Mouse (Mus musculus) MEL (cell line): ENCODE measurements around the gene Leng8. TPM values are rescaled to one million over a fixed set of nuclear protein-coding genes. Genes with fewer than 3 reads are reported as not detected.
A peak's percentile ranks its signal among the peaks of the same experiment; 100 is the strongest.

ENCODE experiments used
- DNase-seq: peaks from one replicate; pipeline ENCODE4 v3.0.0; 2011; ENCODE audit warnings: low read depth, low spot score
- H3K27ac ChIP-seq: 2 replicates; pipeline ENCODE4 v1.5.1; 2012; ENCODE audit warnings: low read depth, mild to moderate bottlenecking, control low read depth, low read length, moderate library complexity; ENCODE audit not compliant: control insufficient read depth
- H3K27me3 ChIP-seq, 2 experiments: fragments of 150-350 bp in 1 of 2; sonication (generic) in 1 of 2; 2 replicates each; pipeline ENCODE4 v1.6.1; 2012; ENCODE audit warnings: low read length in 2 of 2, mild to moderate bottlenecking in 2 of 2, improper control_type of control experiment in 1 of 2, moderate library complexity in 1 of 2; ENCODE audit not compliant: insufficient read depth in 2 of 2, control insufficient read depth in 1 of 2
- H3K36me3 ChIP-seq, 2 experiments: 2 replicates each; pipeline ENCODE4 v1.6.1; 2012 to 2014; ENCODE audit warnings: low read length in 2 of 2, improper control_type of control experiment in 1 of 2, inconsistent platforms in 1 of 2, mild to moderate bottlenecking in 1 of 2; ENCODE audit not compliant: insufficient read depth in 2 of 2, control insufficient read depth in 1 of 2
- H3K4me1 ChIP-seq, 2 experiments: fragments of 150-350 bp in 1 of 2; sonication (generic) in 1 of 2; 2 replicates each; pipeline ENCODE4 v1.6.1; 2012; ENCODE audit warnings: low read length in 2 of 2, improper control_type of control experiment in 1 of 2, mild to moderate bottlenecking in 1 of 2; ENCODE audit not compliant: insufficient read depth in 2 of 2, control insufficient read depth in 1 of 2
- H3K4me3 ChIP-seq, 2 experiments: fragments of 150-350 bp in 1 of 2; sonication (generic) in 1 of 2; 2 replicates each; pipeline ENCODE4 v1.5.1; 2012; ENCODE audit warnings: low read depth in 2 of 2, low read length in 2 of 2, mild to moderate bottlenecking in 2 of 2, moderate library complexity in 2 of 2, control low read depth in 1 of 2, improper control_type of control experiment in 1 of 2; ENCODE audit not compliant: control insufficient read depth in 1 of 2, insufficient read depth in 1 of 2
- H3K79me2 ChIP-seq: 2 replicates; pipeline ENCODE4 v1.6.1; 2012; ENCODE audit warnings: mild to moderate bottlenecking, low read length, moderate library complexity; ENCODE audit not compliant: control insufficient read depth, poor library complexity, insufficient read depth
- H3K9ac ChIP-seq: 2 replicates; pipeline ENCODE4 v1.6.1; 2012; ENCODE audit warnings: low read depth, mild to moderate bottlenecking, control low read depth, low read length, moderate library complexity; ENCODE audit not compliant: control insufficient read depth, poor library complexity, severe bottlenecking
- H3K9me3 ChIP-seq: fragments of 150-350 bp; sonication (generic); replicated peaks from 2 replicates; pipeline ENCODE4 v1.6.1; 2012; ENCODE audit warnings: mild to moderate bottlenecking, low read length, improper control_type of control experiment, moderate library complexity; ENCODE audit not compliant: insufficient read depth
- CTCF ChIP-seq, 3 experiments: IDR thresholded peaks in 2 of 3; conservative IDR thresholded peaks in 1 of 3; 2 replicates each; pipeline ENCODE4 v1.5.1; 2011 to 2012; ENCODE audit warnings: low read length in 3 of 3, low read depth in 2 of 3, mild to moderate bottlenecking in 2 of 3, improper control_type of control experiment in 1 of 3, inconsistent platforms in 1 of 3, mixed read lengths in 1 of 3, moderate library complexity in 1 of 3; ENCODE audit not compliant: control insufficient read depth in 1 of 3, insufficient read depth in 1 of 3, poor library complexity in 1 of 3, severe bottlenecking in 1 of 3
- ELF1 ChIP-seq: IDR thresholded peaks from 2 replicates; pipeline ENCODE4 v1.6.1; 2014; ENCODE audit warnings: low read depth, mild to moderate bottlenecking, inconsistent platforms, low read length, improper control_type of control experiment, moderate library complexity
- ETS1 ChIP-seq: IDR thresholded peaks from 2 replicates; pipeline ENCODE4 v1.6.1; 2012; ENCODE audit warnings: low read depth, mild to moderate bottlenecking, inconsistent platforms, low read length, improper control_type of control experiment, moderate library complexity
- GATA1 ChIP-seq: IDR thresholded peaks from 2 replicates; pipeline ENCODE4 v1.6.1; 2011; ENCODE audit warnings: low read depth, low read length, improper control_type of control experiment
- JUND ChIP-seq: IDR thresholded peaks from 2 replicates; pipeline ENCODE4 v1.6.1; 2011; ENCODE audit warnings: low read depth, mild to moderate bottlenecking, improper control_type of control experiment, low read length
- MAZ ChIP-seq: IDR thresholded peaks from 2 replicates; pipeline ENCODE4 v1.6.1; 2012; ENCODE audit warnings: low read depth, mild to moderate bottlenecking, inconsistent platforms, low read length, improper control_type of control experiment
- MXI1 ChIP-seq: IDR thresholded peaks from 2 replicates; pipeline ENCODE4 v1.6.1; 2011; ENCODE audit warnings: mild to moderate bottlenecking, low read depth, low read length, improper control_type of control experiment
- SIN3A ChIP-seq: IDR thresholded peaks from 2 replicates; pipeline ENCODE4 v1.6.1; 2012; ENCODE audit warnings: low read length, improper control_type of control experiment, inconsistent platforms
- USF1 ChIP-seq: IDR thresholded peaks from 2 replicates; pipeline ENCODE4 v1.6.1; 2014; ENCODE audit warnings: low read depth, mild to moderate bottlenecking, inconsistent platforms, low read length, improper control_type of control experiment, moderate library complexity
- ZC3H11A ChIP-seq: IDR thresholded peaks from 2 replicates; pipeline ENCODE4 v1.6.1; 2012; ENCODE audit warnings: low read depth, mild to moderate bottlenecking, inconsistent platforms, low read length, improper control_type of control experiment
- polyA plus RNA-seq, 2 experiments: library from polyadenylated mRNA; stranded (reverse) in 1 of 2; unstranded in 1 of 2; fragments of >175 nt in 1 of 2; fragments of >200 nt in 1 of 2; gene quantifications; 2 replicates each; pipeline versions ENCODE4 v1.2.1 to v1.2.4; 2012; ENCODE audit warnings: low replicate concordance in 2 of 2, low read depth in 1 of 2; ENCODE audit not compliant: insufficient read length in 2 of 2, insufficient read depth in 1 of 2, missing spikeins in 1 of 2
- total RNA-seq: library from RNA; depleted of rRNA; stranded (reverse); fragments of 300-350 nt; gene quantifications from 2 replicates; pipeline ENCODE4 v1.2.3, GENCODE M21; 2012

Leng8 gene
- total and polyA plus RNA-seq, 3 experiments = 28.2 to 89.9 TPM; not detected in 1

DNA sequence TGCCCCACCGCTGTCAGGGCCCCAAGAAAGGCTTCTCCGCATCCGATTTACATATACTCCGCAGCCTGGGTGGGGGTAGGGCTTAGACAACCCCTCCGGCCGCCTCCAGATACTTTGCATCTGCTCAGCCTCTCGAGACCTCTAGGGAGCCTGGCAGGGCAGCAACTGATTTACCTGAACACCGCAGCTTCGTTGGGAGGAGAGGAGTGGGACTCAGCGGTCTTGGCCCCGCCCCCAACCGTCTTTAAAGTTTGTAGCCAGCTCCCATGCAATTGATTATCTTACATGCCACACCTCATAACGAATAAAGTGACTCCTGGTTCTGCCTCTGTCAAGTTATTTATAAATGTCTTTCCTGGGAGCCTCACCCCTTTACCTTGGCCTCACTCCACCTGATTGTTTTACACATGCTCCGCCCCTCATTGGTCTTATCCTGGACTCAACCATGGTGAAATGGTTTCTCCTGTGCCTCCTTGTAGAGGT lies 13.3 kb downstream of the Leng8 start, which contains the start of gene Leng9:
TSS of gene Leng9 (minus strand) at position 316 of the 483 bp plus-strand sequence.
- Histone ChIP-seq H3K27ac (peak within 1 kb of the TSS; percentile 92), H3K4me1 (peaks cover 0 to 9% of the 10 kb centered on the region in 2 experiments; a peak in 1 of 4 replicates), H3K79me2 (peaks cover 4% of the 10 kb centered on the region; the same call in 1 of the 2 replicates), H3K9ac (peak within 1 kb of the TSS; percentile 81), H3K9me3 (no peaks in the 10 kb centered on the region), H3K36me3 (peaks cover 2 to 3% of the 10 kb centered on the region in 2 experiments; a peak in 2 of 4 replicates), H3K4me3 (peak within 1 kb of the TSS; percentile 80 to 98), H3K27me3 (peaks cover 0 to 2% of the 10 kb centered on the region in 2 experiments; a peak in 2 of 4 replicates)
- no peak for TF ChIP-seq JUND
- 0 out of 2 replicates have a peak, but pooled peaks have one; percentile 29 for TF ChIP-seq ELF1
- TF ChIP-seq MAZ = no peak
- no peak for TF ChIP-seq ZC3H11A
- TF ChIP-seq MXI1 = no peak
- peak; percentile 66 for DNase-seq

DNA sequence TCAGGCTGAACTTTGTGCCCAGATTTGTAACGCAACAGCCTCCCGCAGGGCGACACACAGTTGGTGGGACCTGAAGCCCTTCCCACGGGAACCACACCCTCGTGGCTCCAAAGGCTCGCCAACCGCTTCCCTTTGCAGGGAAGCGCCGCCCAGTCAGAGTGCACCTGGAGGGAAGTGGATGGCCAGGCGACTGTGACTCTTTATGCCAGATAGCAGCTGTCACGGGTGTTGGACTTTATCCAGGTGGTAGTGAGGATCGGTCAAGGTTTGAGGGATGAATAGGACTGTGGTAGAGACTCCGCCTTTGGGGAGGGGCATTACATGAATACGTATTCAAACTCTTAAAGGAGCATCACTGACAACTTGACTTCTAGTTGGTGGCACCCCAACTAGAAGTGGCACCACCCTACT lies 14.0 kb downstream of the Leng8 start:
- Histone ChIP-seq H3K9ac (peak overlapping the region; percentile 21), H3K4me1 (peaks cover 0 to 9% of the 10 kb centered on the region in 2 experiments; a peak in 1 of 4 replicates), H3K79me2 (peaks cover 4% of the 10 kb centered on the region; the same call in 1 of the 2 replicates), H3K4me3 (peak overlapping the region; percentile 80 to 98), H3K36me3 (peaks cover 2 to 3% of the 10 kb centered on the region in 2 experiments; a peak in 2 of 4 replicates), H3K9me3 (no peaks in the 10 kb centered on the region), H3K27ac (no peak overlapping the region), H3K27me3 (peaks cover 0 to 2% of the 10 kb centered on the region in 2 experiments; a peak in 3 of 4 replicates)
- TF ChIP-seq USF1 (no peak), JUND (no peak), SIN3A (peak; percentile 43; the same call in 1 of the 2 replicates), ETS1 (no peak)
- DNase-seq = peak; percentile 71

DNA sequence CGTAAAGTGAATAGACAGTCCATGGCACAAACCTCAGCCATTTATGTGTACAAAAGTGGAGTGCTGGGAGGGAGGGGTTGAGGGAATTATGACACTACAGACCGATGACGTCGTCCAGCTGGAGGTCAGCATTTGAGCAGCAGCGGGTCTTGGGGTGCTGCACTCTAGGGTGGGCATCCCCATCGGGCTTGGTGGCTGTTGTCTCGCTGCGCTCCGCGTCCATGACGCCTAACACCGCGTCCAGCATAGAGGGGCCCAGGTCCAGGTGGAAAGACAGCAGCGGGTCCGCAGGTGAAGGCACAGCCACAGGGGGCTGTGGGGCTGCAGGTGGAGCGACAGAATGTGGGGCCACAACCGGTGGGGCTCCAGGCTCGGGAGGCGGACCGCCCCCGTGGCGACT lies 14.4 kb downstream of the Leng8 start:
- peaks cover 0 to 9% of the 10 kb centered on the region in 2 experiments; a peak in 1 of 4 replicates for H3K4me1 ChIP-seq
- peaks cover 2 to 3% of the 10 kb centered on the region in 2 experiments; a peak in 2 of 4 replicates for H3K36me3 ChIP-seq
- peaks cover 4% of the 10 kb centered on the region; the same call in 1 of the 2 replicates for H3K79me2 ChIP-seq
- H3K9ac ChIP-seq = no peak overlapping the region
- H3K27me3 ChIP-seq = peaks cover 0 to 2% of the 10 kb centered on the region in 2 experiments; a peak in 3 of 4 replicates
- no peak overlapping the region for H3K27ac ChIP-seq
- DNase-seq = no peak
- TF ChIP-seq ZC3H11A = no peak
- no peak for TF ChIP-seq CTCF (IDR thresholded peaks at IDR 0.05 in 2 of 3, conservative IDR thresholded peaks at IDR 0.05 in 1 of 3; ENCODE audit: control insufficient read depth in 1 of 3, insufficient read depth in 1 of 3, low read depth in 2 of 3, low read length in 3 of 3, poor library complexity in 1 of 3, severe bottlenecking in 1 of 3)
- TF ChIP-seq GATA1 = no peak
- no peak overlapping the region for H3K4me3 ChIP-seq
- H3K9me3 ChIP-seq = no peaks in the 10 kb centered on the region
